Mouse (Mus musculus): ENCODE results near the gene Lrch1. TPM values are rescaled to one million over a fixed set of nuclear protein-coding genes. Genes with fewer than 3 reads are reported as not detected.
A peak's percentile ranks its signal among the peaks of the same experiment; 100 is the strongest.

The Lrch1 gene
- total RNA-seq, 2 experiments from 2014 or later: 12.4 to 13.7 TPM

GRCm38 (mm10) chr14:74852965-74853758 lies 94.5 kb downstream of the Lrch1 start:
- peak in 1 of 2 experiments; percentile 29 for DNase-seq

GRCm38 (mm10) chr14:74851866-74852265 lies 95.8 kb downstream of the Lrch1 start:
- DNase-seq: peak; percentile 27 to 32

- no peak for DNase-seq
Measured at GRCm38 (mm10) chr14:74849020-74849419, 98.7 kb downstream of the Lrch1 start.

DNA sequence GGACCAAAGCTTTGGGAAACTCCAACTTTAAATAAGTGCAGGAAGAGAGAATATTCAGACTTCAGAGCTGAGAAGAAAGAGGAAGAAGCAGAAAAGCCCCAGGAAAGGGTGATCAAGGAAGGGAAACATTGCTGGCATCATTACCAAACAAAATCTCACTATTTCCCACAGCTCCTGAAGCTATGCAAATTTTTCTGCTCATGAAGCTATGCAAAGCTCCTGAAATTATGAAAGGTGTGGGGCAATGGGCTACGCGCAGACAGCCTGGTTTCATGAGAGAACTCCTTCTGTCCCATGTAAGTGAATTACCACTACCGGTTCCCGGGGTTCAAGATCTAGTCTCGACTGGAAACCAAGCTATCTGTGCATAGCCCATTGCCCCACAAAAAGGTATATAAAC lies 99.5 kb downstream of the Lrch1 start:
- DNase-seq: no peak

- DNase-seq: peak in 1 of 2 experiments; percentile 35
Measured at GRCm38 (mm10) chr14:74847311-74848133, 100.2 kb downstream of the Lrch1 start.

GRCm38 (mm10) chr14:74846668-74847067 lies 101.0 kb downstream of the Lrch1 start:
- DNase-seq: no peak

DNA sequence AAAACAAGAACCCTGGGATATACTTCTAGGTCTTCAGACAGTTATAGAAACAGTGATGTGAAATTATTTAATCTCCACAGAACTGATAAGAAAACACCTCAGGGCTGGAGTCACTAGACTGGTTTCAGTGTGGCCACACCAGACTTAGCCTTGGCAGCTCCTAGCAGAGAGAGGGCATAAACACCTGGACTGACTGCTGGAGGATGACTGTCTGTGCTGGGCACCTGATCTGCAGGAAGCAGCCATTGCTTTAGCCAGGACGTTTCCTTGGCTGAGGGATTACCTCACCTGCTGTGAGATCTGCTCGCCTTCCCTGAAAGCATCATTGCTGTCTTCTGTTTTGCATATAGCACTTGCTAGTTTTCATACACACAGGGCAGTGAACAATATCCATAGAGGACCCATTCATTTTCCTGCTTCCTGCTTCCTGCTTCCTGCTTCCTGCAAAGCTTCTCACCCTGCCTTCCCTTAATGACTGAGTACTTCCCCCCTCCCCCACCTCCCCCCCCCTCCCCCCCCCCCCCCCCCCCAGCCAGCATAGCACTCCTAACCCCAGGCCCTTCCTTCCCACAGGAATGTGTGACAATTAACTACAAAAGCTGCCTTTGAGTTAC lies 101.9 kb downstream of the Lrch1 start:
- DNase-seq: no peak

DNA sequence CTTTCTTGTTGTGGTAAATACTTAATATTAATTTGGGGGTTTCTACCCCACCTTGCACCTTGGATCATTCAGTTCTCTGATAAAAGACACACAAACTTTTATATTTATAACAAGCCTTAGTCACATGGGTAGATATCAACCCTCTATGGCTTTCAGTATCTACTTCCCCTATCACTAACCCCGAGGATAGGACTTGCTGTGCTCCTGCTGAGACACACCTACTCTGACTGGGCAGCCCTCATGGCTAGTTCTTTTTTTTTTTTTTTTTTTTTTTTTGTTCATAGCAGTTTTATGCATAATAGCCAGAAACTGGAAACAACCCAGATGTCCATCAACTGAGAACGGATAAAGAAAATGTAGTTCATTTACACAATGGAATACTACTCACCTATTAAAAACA lies 106.0 kb downstream of the Lrch1 start:
- DNase-seq: no peak

DNA sequence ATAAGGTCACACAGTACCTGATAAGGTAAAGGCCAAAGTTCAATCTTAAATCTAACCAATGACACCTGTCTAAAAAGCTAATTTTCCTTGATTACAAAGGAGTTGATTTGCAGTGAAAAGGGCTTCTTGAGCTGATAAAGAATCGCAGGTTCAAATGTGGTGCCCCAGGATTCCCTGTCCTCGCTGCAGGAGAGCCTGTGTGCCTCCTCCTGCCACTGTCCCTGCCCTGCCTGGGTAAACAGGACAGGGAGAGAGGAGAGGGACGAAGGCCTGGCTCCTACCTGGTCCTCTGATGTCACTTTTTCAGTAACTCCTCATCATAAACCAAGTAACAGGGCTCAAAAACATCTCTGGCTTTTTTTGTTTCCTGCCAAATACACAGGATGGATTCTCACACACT lies 106.4 kb downstream of the Lrch1 start:
- no peak for DNase-seq

DNA sequence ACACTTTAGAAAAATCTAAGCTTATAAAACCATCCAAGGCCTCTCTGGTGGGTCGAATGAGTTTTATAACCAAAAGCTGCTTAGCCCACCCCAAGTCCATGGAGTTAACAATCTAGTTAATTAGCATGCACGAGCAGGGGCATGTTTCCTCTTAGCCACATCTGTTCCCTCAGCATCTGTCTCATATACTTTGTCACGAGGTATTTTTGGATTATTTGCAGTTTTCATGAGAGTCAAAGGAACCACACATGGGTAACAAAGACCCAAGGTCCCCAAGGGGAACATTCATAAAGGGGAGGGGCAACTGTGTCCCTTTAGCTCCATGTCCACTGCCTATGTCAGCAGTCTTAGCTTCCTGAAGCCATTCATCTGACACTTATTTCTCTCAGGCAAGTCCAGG lies 106.9 kb downstream of the Lrch1 start:
- no peak for DNase-seq

GRCm38 (mm10) chr14:74840328-74840727 lies 107.3 kb downstream of the Lrch1 start:
- DNase-seq: no peak

- DNase-seq: no peak
Measured at GRCm38 (mm10) chr14:74838816-74839215, 108.9 kb downstream of the Lrch1 start.

GRCm38 (mm10) chr14:74835010-74835409 lies 112.7 kb downstream of the Lrch1 start:
- DNase-seq: no peak

DNA sequence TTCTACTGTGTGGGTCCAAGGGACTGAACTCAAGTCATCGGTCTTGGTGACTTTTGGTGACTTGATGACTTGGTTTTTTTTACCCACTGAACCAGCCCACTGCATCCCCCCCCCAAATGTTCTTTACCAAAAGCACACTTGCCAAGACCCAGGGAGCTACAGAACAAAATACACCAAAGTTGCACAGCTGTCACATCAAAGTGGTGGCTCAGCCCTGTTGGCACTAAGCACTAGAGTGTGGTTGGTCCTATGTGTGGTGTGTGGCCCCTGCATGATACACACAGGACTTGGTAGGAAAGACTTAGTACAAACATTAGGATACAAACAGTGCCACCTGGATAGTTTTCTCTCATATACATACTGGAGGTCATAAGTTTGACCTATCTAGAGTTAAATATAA lies 113.5 kb downstream of the Lrch1 start:
- no peak for DNase-seq

- DNase-seq: no peak
Measured at GRCm38 (mm10) chr14:74831653-74832052, 116.0 kb downstream of the Lrch1 start.

DNA sequence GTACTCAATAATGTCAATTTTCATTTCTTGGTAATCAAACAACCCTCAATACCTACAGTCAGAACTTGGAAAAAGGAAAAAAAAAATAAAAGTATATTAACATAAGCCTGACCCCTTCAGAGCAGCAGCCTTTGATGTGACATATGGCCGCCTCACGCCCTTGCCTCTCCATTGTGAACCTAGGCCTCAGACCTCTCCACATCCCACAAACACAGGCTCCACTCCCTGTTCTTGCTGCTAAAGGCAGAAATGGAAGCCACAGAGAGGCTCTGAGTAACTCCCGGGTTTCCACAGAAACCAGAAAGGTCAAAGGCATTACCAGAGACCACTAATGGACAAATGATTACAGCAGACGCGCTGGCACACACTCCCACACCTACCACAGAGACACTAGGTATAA lies 116.6 kb downstream of the Lrch1 start:
- DNase-seq: no peak

- DNase-seq: no peak
Measured at GRCm38 (mm10) chr14:74830591-74830990, 117.1 kb downstream of the Lrch1 start.

DNA sequence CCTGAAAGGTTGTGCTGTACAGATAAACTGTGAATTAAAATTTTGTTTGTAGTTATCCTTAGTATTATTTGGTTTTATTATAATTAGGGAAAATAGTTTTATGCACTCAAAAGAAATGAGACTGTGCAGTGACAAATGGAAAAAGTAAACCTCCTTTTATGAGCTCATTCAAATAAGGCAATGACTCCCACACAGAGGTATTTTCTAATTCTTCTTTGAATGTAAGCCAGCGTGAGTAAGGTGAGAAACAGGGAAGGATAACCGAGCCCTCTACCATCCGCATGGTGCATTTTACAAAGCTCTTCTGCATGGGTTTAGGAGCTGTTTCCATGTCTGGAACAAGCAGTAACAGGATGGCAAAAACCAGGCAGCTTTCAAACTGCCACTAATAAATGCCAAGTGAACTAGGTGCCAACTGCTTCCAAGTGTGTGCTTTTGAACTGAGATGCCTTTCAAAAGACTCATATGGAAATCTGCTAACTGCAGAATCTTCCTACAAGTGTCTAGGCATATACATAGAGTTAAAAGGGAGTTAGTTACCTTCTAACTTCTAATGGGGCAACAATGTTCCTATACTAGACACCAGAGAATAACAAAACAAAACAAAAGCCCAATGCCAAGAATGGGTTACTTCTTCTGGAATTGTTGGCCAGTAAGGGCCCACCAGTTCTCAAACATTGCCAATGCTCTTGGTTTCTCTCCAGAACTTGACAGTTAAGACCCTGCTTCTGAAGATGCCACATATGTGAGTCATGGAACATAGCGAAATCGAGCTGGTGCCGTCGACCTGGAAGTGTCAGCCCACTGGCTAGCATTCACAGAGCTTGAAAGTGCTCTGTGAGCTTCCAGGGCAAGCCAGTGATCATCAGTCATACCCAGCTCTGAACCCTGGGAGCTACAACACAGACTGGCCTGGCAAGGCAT lies 124.7 kb downstream of the Lrch1 start:
- no peak for DNase-seq

GRCm38 (mm10) chr14:74822048-74822447 lies 125.6 kb downstream of the Lrch1 start:
- DNase-seq: no peak

DNA sequence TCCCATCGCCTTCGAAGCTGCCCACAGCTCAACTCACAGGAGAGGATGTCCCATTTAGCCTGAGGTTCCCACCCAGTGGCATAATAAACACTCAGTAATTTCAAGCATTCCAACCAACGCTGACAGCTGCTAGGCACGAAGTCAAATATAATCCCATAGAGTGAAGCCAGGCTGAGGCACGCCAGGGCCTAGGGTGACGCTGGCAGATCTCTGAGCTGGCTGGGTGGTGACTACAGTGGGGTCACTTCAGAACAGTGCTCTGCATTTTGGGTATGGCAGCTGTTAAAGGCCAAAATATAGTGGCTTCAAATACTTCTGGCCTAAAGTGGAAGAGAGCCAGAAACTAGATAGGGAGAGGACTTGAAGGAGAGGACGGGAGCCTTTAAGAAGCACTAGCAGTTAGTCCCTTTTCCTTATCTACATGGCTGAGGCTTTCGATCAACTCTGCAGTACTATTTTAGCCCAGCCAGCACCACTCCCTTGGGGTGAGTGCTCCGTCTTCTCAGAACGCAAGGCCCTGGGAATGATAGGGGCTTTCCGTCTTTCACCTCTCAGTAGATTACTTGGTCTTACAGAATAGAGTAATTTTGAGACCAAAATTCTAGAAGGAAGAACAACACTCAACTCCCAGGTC lies 127.4 kb downstream of the Lrch1 start:
- DNase-seq: no peak

DNA sequence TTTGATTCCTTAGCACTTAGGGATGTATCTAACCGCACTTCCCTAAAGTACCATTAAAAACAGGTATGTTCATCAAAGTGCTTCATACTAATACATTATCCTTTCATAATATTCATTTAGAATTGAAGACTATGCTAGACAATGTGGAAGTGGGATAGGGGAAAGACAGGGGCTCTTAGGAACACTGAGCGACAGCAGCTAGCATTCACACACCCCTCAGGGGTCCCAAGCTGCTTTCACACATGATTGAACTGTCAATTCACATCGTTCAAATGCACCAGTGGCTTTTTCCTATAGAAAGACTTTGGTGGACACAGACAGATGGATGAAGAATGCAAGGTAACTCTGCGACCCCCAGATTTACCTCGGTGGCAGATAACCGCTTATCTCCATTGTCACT lies 131.0 kb downstream of the Lrch1 start:
- no peak for DNase-seq

Measured in adrenal gland, postnatal 36 days (tissue).